Mouse (Mus musculus) urinary bladder, adult 2 months (tissue): Measurements from ENCODE around the gene Sdk1. TPM values are rescaled to one million over a fixed set of nuclear protein-coding genes. Genes with fewer than 3 reads are reported as not detected.
"Not testable (repeated sequence)": the region's sequence is repeated elsewhere in the genome, so short reads cannot be mapped to it uniquely, and the experiment has no call there.

Source experiments
- DNase-seq: peaks from one replicate; pipeline ENCODE4 v3.0.0; 2022; ENCODE audit warnings: low spot score
- polyA plus RNA-seq: library from polyadenylated mRNA; depleted of rRNA; stranded (reverse); fragments of >200 nt; gene quantifications from 2 replicates; pipeline ENCODE4 v1.2.3, GENCODE M21; 2012

Gene Sdk1
- polyA plus RNA-seq, 1 experiment, result 3.8 TPM

- DNase-seq, result no peak
Measured at GRCm38 (mm10) chr5:141636406-141636805, 395.1 kb downstream of the Sdk1 start.

- DNase-seq, result not testable (repeated sequence)
Measured at GRCm38 (mm10) chr5:141637054-141637453, 395.8 kb downstream of the Sdk1 start.

GRCm38 (mm10) chr5:141645671-141646070, 404.4 kb downstream of the Sdk1 start:
- no peak for DNase-seq

- no peak for DNase-seq
Measured at GRCm38 (mm10) chr5:141646621-141647020, 405.3 kb downstream of the Sdk1 start.

GRCm38 (mm10) chr5:141649831-141650375, 408.6 kb downstream of the Sdk1 start:
- no peak for DNase-seq

GRCm38 (mm10) chr5:141651690-141652377, 410.5 kb downstream of the Sdk1 start:
- no peak for DNase-seq

GRCm38 (mm10) chr5:141676371-141676770, 435.1 kb downstream of the Sdk1 start:
- DNase-seq, result no peak

- DNase-seq, result no peak
Measured at GRCm38 (mm10) chr5:141677034-141677433, 435.7 kb downstream of the Sdk1 start.

- no peak for DNase-seq
Measured at GRCm38 (mm10) chr5:141677841-141678240, 436.6 kb downstream of the Sdk1 start.

GRCm38 (mm10) chr5:141686876-141687420, 445.7 kb downstream of the Sdk1 start:
- DNase-seq, result no peak

GRCm38 (mm10) chr5:141689442-141690105, 448.3 kb downstream of the Sdk1 start:
- DNase-seq, result no peak

- peak; percentile 22 for DNase-seq
Measured at GRCm38 (mm10) chr5:141691482-141691975, 450.2 kb downstream of the Sdk1 start.

GRCm38 (mm10) chr5:141693716-141694115, 452.4 kb downstream of the Sdk1 start:
- no peak for DNase-seq

GRCm38 (mm10) chr5:141694901-141695300, 453.6 kb downstream of the Sdk1 start:
- DNase-seq, result no peak

- DNase-seq, result no peak
Measured at GRCm38 (mm10) chr5:141698406-141698805, 457.1 kb downstream of the Sdk1 start.

- DNase-seq, result no peak
Measured at GRCm38 (mm10) chr5:141720751-141721150, 479.5 kb downstream of the Sdk1 start.

GRCm38 (mm10) chr5:141727968-141728367, 486.7 kb downstream of the Sdk1 start:
- DNase-seq, result no peak

GRCm38 (mm10) chr5:141730006-141730405, 488.7 kb downstream of the Sdk1 start:
- DNase-seq, result no peak

- no peak for DNase-seq
Measured at GRCm38 (mm10) chr5:141738725-141739124, 497.4 kb downstream of the Sdk1 start.

- no peak for DNase-seq
Measured at GRCm38 (mm10) chr5:141748793-141749192, 507.5 kb downstream of the Sdk1 start.

GRCm38 (mm10) chr5:141754278-141754677, 513.0 kb downstream of the Sdk1 start:
- DNase-seq, result no peak

GRCm38 (mm10) chr5:141758885-141759284, 517.6 kb downstream of the Sdk1 start:
- DNase-seq, result no peak

- DNase-seq, result no peak
Measured at GRCm38 (mm10) chr5:141764111-141764510, 522.8 kb downstream of the Sdk1 start.
